In the genomic region with DNA sequence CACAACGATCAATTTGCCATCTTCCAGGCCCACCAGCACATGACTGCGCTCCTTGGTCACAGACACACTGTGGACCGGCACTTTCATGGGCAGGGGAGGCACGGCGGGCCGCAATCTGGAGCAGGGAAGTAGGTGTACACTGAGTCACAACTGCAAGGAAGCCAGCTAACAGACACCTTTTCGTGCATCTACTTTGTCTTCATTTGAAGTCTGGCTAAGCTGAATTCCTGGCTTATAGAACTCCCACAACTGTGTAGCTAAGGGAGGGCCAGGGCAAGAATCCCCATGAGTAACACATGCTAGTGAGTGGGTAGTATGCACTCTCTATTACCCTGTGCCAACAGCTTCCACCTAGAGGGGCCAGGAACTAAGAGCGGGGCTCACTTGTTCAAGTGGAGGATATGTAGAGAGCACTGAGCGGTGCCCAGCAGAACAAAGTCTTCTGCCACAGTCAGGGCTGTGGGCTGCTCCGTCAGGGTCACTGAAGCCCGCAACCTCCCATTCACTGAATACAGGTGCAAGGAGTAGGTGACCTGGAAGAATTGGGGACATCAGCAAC, we compare ENCODE assay signal across 8 mouse cellular contexts. TPM values are rescaled to one million over a fixed set of nuclear protein-coding genes. Genes with fewer than 3 reads are reported as not detected.
A peak's percentile ranks its signal among the peaks of the same experiment; 100 is the strongest.
DNase-seq lines count a peak whose midpoint lies in the region; ATAC-seq and TF ChIP-seq lines count a peak whose summit lies in the region.

No protein-coding gene starts in this region.

- intact Hi-C loops in heart, adult 2 months (cut with DNase I) = loop anchor here (10.0 kb wide), 1 partner anchor 151 kb away; a partner anchor contains a TSS

- H3K9ac ChIP-seq in heart, adult 2 months (ENCODE audit: low read depth, low read length) = peak overlapping the region; percentile 32
- peak overlapping the region; percentile 50 for H3K9ac ChIP-seq in ES-Bruce4 (ENCODE audit: low read depth, poor library complexity, severe bottlenecking)
- H3K9ac ChIP-seq in heart, embryonic 16.5 days (ENCODE audit: low read length) = peak overlapping the region; percentile 83
- peak overlapping the region; percentile 60; the same call in 1 of the 2 replicates for H3K9ac ChIP-seq in liver, postnatal 0 days (replicated peaks)

- H3K79me2 ChIP-seq in heart, adult 2 months (replicated peaks; ENCODE audit: control insufficient read depth, insufficient read depth, low read length) = no peaks in the 10 kb centered on the region

- no peaks in the 10 kb centered on the region for H3K36me3 ChIP-seq in heart, adult 2 months (ENCODE audit: control insufficient read depth, insufficient read depth, low read length)
- H3K36me3 ChIP-seq in ES-Bruce4 (ENCODE audit: control insufficient read depth, insufficient read depth, low read length, poor library complexity, severe bottlenecking) = no peaks in the 10 kb centered on the region
- peaks cover 12% of the 10 kb centered on the region for H3K36me3 ChIP-seq in heart, embryonic 16.5 days (ENCODE audit: control insufficient read depth, insufficient read depth)
- peaks cover 24% of the 10 kb centered on the region; the same call in 1 of the 2 replicates for H3K36me3 ChIP-seq in liver, postnatal 0 days (replicated peaks; ENCODE audit: insufficient read depth, low read length)

- H3K27me3 ChIP-seq in heart, adult 2 months (ENCODE audit: control insufficient read depth, insufficient read depth, low read length) = no peaks in the 10 kb centered on the region
- no peaks in the 10 kb centered on the region for H3K27me3 ChIP-seq in ES-Bruce4 (ENCODE audit: control insufficient read depth, insufficient read depth, low read length, poor library complexity, severe bottlenecking)
- H3K27me3 ChIP-seq in heart, embryonic 16.5 days (ENCODE audit: control insufficient read depth, insufficient read depth, low read length) = no peaks in the 10 kb centered on the region
- no peaks in the 10 kb centered on the region for H3K27me3 ChIP-seq in liver, postnatal 0 days (ENCODE audit: insufficient read depth, low read length)

- WGBS in heart, adult 2 months = 83% methylated on average over 11 of the region's 11 CpGs
- 70% methylated on average over 11 of the region's 11 CpGs for WGBS in heart, embryonic 16.5 days
- 79% methylated on average over 11 of the region's 11 CpGs for WGBS in liver, postnatal 0 days (ENCODE audit: insufficient replicate concordance)

- peak overlapping the region; percentile 54 for H3K4me3 ChIP-seq in heart, adult 2 months
- peak overlapping the region; percentile 63 for H3K4me3 ChIP-seq in ES-Bruce4 (ENCODE audit: low read depth, low read length)
- peak overlapping the region; percentile 59 for H3K4me3 ChIP-seq in heart, embryonic 16.5 days (ENCODE audit: low read length)
- H3K4me3 ChIP-seq in liver, postnatal 0 days (ENCODE audit: low read depth, low read length) = peak overlapping the region; percentile 60

- no peak for ATAC-seq in heart, embryonic 16.5 days (replicated peaks; ENCODE audit: extremely low read depth, insufficient read depth, low FRiP score)
- no peak for ATAC-seq in liver, postnatal 0 days
- ATAC-seq in granulocyte monocyte progenitor cell, adult 5-6 weeks (replicated peaks; ENCODE audit: poor library complexity, severe bottlenecking) = no peak

- TF ChIP-seq POLR2A in heart, adult 2 months (IDR thresholded peaks at IDR 0.05; ENCODE audit: insufficient read depth, low read depth, low read length) = no peak
- TF ChIP-seq POLR2A in ES-Bruce4 (IDR thresholded peaks at IDR 0.05; ENCODE audit: insufficient read depth, low read length) = no peak

- TF ChIP-seq CTCF in heart, adult 2 months (IDR thresholded peaks at IDR 0.05) = no peak
- no peak for TF ChIP-seq CTCF in ES-Bruce4 (IDR thresholded peaks at IDR 0.05; ENCODE audit: low read depth, low read length)
- TF ChIP-seq CTCF in liver, postnatal 0 days (IDR thresholded peaks at IDR 0.05; ENCODE audit: low read depth) = no peak

- peak overlapping the region; percentile 70; the same call in 1 of the 2 replicates for H3K27ac ChIP-seq in heart, adult 2 months
- no peak overlapping the region for H3K27ac ChIP-seq in ES-Bruce4 (ENCODE audit: insufficient read depth, low read length)
- H3K27ac ChIP-seq in heart, embryonic 16.5 days (ENCODE audit: low read length) = no peak overlapping the region
- no peak overlapping the region for H3K27ac ChIP-seq in liver, postnatal 0 days (ENCODE audit: low read depth)

- peak overlapping the region; percentile 99 for H3K4me2 ChIP-seq in heart, embryonic 16.5 days (ENCODE audit: low read depth, low read length)
- peak overlapping the region; percentile 98 for H3K4me2 ChIP-seq in liver, postnatal 0 days (ENCODE audit: low read depth, low read length)

- no peak for TF ChIP-seq EP300 in heart, adult 2 months (IDR thresholded peaks at IDR 0.05; ENCODE audit: insufficient read depth, low read depth, low read length)
- no peak for TF ChIP-seq EP300 in ES-Bruce4 (IDR thresholded peaks at IDR 0.05; ENCODE audit: insufficient read depth, low read depth, low read length)
- TF ChIP-seq EP300 in liver, postnatal 0 days (IDR thresholded peaks at IDR 0.05; ENCODE audit: low read depth) = no peak

- no peaks in the 10 kb centered on the region for H3K9me3 ChIP-seq in ES-Bruce4 (replicated peaks; ENCODE audit: control insufficient read depth, insufficient read depth, low read length, poor library complexity, severe bottlenecking)
- no peaks in the 10 kb centered on the region for H3K9me3 ChIP-seq in heart, embryonic 16.5 days (replicated peaks; ENCODE audit: control insufficient read depth, low read length)
- no peaks in the 10 kb centered on the region for H3K9me3 ChIP-seq in liver, postnatal 0 days (ENCODE audit: low read length)

- peaks cover 2% of the 10 kb centered on the region for H3K4me1 ChIP-seq in heart, adult 2 months (ENCODE audit: control insufficient read depth, insufficient read depth, low read length)
- no peaks in the 10 kb centered on the region for H3K4me1 ChIP-seq in ES-Bruce4 (ENCODE audit: control insufficient read depth, insufficient read depth, low read length)
- peaks cover 10% of the 10 kb centered on the region; the same call in 1 of the 2 replicates for H3K4me1 ChIP-seq in heart, embryonic 16.5 days (ENCODE audit: control insufficient read depth, insufficient read depth, low read length)
- H3K4me1 ChIP-seq in liver, postnatal 0 days (ENCODE audit: insufficient read depth) = peaks cover 15% of the 10 kb centered on the region

- DNase-seq in heart, adult 2 months = no peak
- DNase-seq in heart, adult 18-20 months = no peak
- DNase-seq in liver, postnatal 0 days = peak; percentile 12
- DNase-seq in thymus, postnatal 4 days = no peak
- no peak for DNase-seq in natural killer cell, adult 2 months (ENCODE audit: low spot score in 2 of 2)

RNA-seq across cellular contexts. Expression of a gene that starts 1.2 kb away (rescaled TPM):
- total RNA-seq in heart, adult 2 months (2021) = 1 to 10 TPM; 1.3 to 1.4 TPM
- 2.7 and 2.9 TPM in 2 replicates for polyA plus RNA-seq in heart, adult 2 months (2012; rRNA removed)
- total RNA-seq in heart, adult 18-20 months (2021) = 1 to 10 TPM; 1.4 to 2.0 TPM
- 43.5 and 48.0 TPM in 2 replicates for polyA plus RNA-seq in ES-Bruce4 (2011; ENCODE audit: insufficient read depth, insufficient read length, low read depth, missing spikeins)
- 16.4 and 17.2 TPM in 2 replicates for polyA plus RNA-seq in heart, embryonic 16.5 days (2015; fragmentation: Nextera tagmentation; extraction: Ambion mirVana)
- 1.3 and 1.4 TPM in 2 replicates for polyA plus RNA-seq in liver, postnatal 0 days (2015; fragmentation: Nextera tagmentation; extraction: Ambion mirVana)
- total RNA-seq in granulocyte monocyte progenitor cell, adult 5-6 weeks (2014; fragmentation: Nextera tagmentation) = 4.4 and 4.5 TPM in 2 replicates
- 0.99 and 4.7 TPM in 2 replicates for total RNA-seq in granulocyte monocyte progenitor cell, adult 5-6 weeks (2017)

RNA-seq across cellular contexts. Expression of a gene that starts 28.5 kb away (rescaled TPM):
- total RNA-seq in heart, adult 2 months (2021) = 1 to 10 TPM; 7.6 to 8.5 TPM
- polyA plus RNA-seq in heart, adult 2 months (2012; rRNA removed) = 18.4 and 18.8 TPM in 2 replicates
- total RNA-seq in heart, adult 18-20 months (2021) = 1 to 10 TPM; 6.8 to 7.6 TPM
- 10.3 and 11.6 TPM in 2 replicates for polyA plus RNA-seq in ES-Bruce4 (2011; ENCODE audit: insufficient read depth, insufficient read length, low read depth, missing spikeins)
- polyA plus RNA-seq in heart, embryonic 16.5 days (2015; fragmentation: Nextera tagmentation; extraction: Ambion mirVana) = 3.3 and 3.8 TPM in 2 replicates
- polyA plus RNA-seq in liver, postnatal 0 days (2015; fragmentation: Nextera tagmentation; extraction: Ambion mirVana) = 1.5 and 2.0 TPM in 2 replicates
- total RNA-seq in granulocyte monocyte progenitor cell, adult 5-6 weeks (2014; fragmentation: Nextera tagmentation) = 37.5 and 49.2 TPM in 2 replicates
- total RNA-seq in granulocyte monocyte progenitor cell, adult 5-6 weeks (2017) = 11.0 and 13.9 TPM in 2 replicates

RNA-seq across cellular contexts. Expression of a gene that starts 30.9 kb away (rescaled TPM):
- 10 to 100 TPM; 54.1 to 66.1 TPM for total RNA-seq in heart, adult 2 months (2021)
- polyA plus RNA-seq in heart, adult 2 months (2012; rRNA removed) = 91.3 and 94.8 TPM in 2 replicates
- 10 to 100 TPM; 57.3 to 61.5 TPM for total RNA-seq in heart, adult 18-20 months (2021)
- polyA plus RNA-seq in ES-Bruce4 (2011; ENCODE audit: insufficient read depth, insufficient read length, low read depth, missing spikeins) = 33.5 and 40.5 TPM in 2 replicates
- 139 and 147 TPM in 2 replicates for polyA plus RNA-seq in heart, embryonic 16.5 days (2015; fragmentation: Nextera tagmentation; extraction: Ambion mirVana)
- polyA plus RNA-seq in liver, postnatal 0 days (2015; fragmentation: Nextera tagmentation; extraction: Ambion mirVana) = 69.3 and 71.1 TPM in 2 replicates
- 149 TPM in 2 replicates for total RNA-seq in granulocyte monocyte progenitor cell, adult 5-6 weeks (2014; fragmentation: Nextera tagmentation)
- total RNA-seq in granulocyte monocyte progenitor cell, adult 5-6 weeks (2017) = 98.5 and 104 TPM in 2 replicates

Comparison
In these comparisons a context has a peak if more than half of its experiments do, and no peak if none do; other contexts are left out.
1. H3K9ac ChIP-seq: peak in every context shown above with its lines; median percentile 83 in heart, embryonic 16.5 days; 60 in liver, postnatal 0 days; 50 in ES-Bruce4; 32 in heart, adult 2 months.